Mouse (Mus musculus): ENCODE measurements around the gene Setd2.

The Setd2 gene

GRCm38 (mm10) chr9:110532538-110533291 lies at the start of gene Setd2:
Gene Setd2 (plus strand): TSS chr9:110532597.
- peak; percentile 56 for DNase-seq (ENCODE audit: low spot score)

GRCm38 (mm10) chr9:110488841-110489240 lies 43.6 kb upstream of the Setd2 start:
- no peak for DNase-seq (ENCODE audit: low spot score)

GRCm38 (mm10) chr9:110490913-110491312 lies 41.5 kb upstream of the Setd2 start:
- no peak for DNase-seq (ENCODE audit: low spot score)

- peak; percentile 77 for DNase-seq (ENCODE audit: low spot score)
Observed at GRCm38 (mm10) chr9:110525737-110526136, 6.7 kb upstream of the Setd2 start.

GRCm38 (mm10) chr9:110529002-110529737 lies 3.2 kb upstream of the Setd2 start:
- DNase-seq (ENCODE audit: low spot score) = no peak

- DNase-seq (ENCODE audit: low spot score) = no peak
Observed at GRCm38 (mm10) chr9:110530650-110531049, 1.7 kb upstream of the Setd2 start.

- no peak for DNase-seq (ENCODE audit: low spot score)
Observed at GRCm38 (mm10) chr9:110531151-110531791, 1.1 kb upstream of the Setd2 start.

- peak; percentile 97 for DNase-seq (ENCODE audit: low spot score)
Observed at GRCm38 (mm10) chr9:110531914-110532489, 395 bp upstream of the Setd2 start.

- no peak for DNase-seq (ENCODE audit: low spot score)
Observed at GRCm38 (mm10) chr9:110533645-110534044, 1.2 kb downstream of the Setd2 start.

- no peak for DNase-seq (ENCODE audit: low spot score)
Observed at GRCm38 (mm10) chr9:110535114-110535513, 2.7 kb downstream of the Setd2 start.

- DNase-seq (ENCODE audit: low spot score) = no peak
Observed at GRCm38 (mm10) chr9:110536636-110537035, 4.2 kb downstream of the Setd2 start.

- DNase-seq (ENCODE audit: low spot score) = no peak
Observed at GRCm38 (mm10) chr9:110538511-110538910, 6.1 kb downstream of the Setd2 start.

GRCm38 (mm10) chr9:110541988-110542387 lies 9.6 kb downstream of the Setd2 start:
- no peak for DNase-seq (ENCODE audit: low spot score)

GRCm38 (mm10) chr9:110548261-110548660 lies 15.9 kb downstream of the Setd2 start:
- DNase-seq (ENCODE audit: low spot score) = no peak

GRCm38 (mm10) chr9:110568309-110568708 lies 35.9 kb downstream of the Setd2 start:
- DNase-seq (ENCODE audit: low spot score) = no peak

- DNase-seq (ENCODE audit: low spot score) = no peak
Observed at GRCm38 (mm10) chr9:110582161-110582560, 49.8 kb downstream of the Setd2 start.

GRCm38 (mm10) chr9:110583521-110583920 lies 51.1 kb downstream of the Setd2 start:
- no peak for DNase-seq (ENCODE audit: low spot score)

- no peak for DNase-seq (ENCODE audit: low spot score)
Observed at GRCm38 (mm10) chr9:110611471-110611870, 79.1 kb downstream of the Setd2 start.

- DNase-seq (ENCODE audit: low spot score) = no peak
Observed at GRCm38 (mm10) chr9:110617081-110617480, 84.7 kb downstream of the Setd2 start.

GRCm38 (mm10) chr9:110620180-110620579 lies 87.8 kb downstream of the Setd2 start:
- DNase-seq (ENCODE audit: low spot score) = peak; percentile 77

GRCm38 (mm10) chr9:110620685-110621084 lies 88.3 kb downstream of the Setd2 start:
- no peak for DNase-seq (ENCODE audit: low spot score)

GRCm38 (mm10) chr9:110622621-110623219 lies 90.3 kb downstream of the Setd2 start:
- DNase-seq (ENCODE audit: low spot score) = no peak
